Mouse (Mus musculus): ENCODE data around the gene Ints3. TPM values are rescaled to one million over a fixed set of nuclear protein-coding genes. Genes with fewer than 3 reads are reported as not detected.

Gene Ints3
- polyA plus RNA-seq, 1 experiment from 2014 or later = 31.7 TPM

- WGBS = 58% methylated on average over 11 of the region's 11 CpGs
- Histone ChIP-seq H3K4me1 (replicated peaks; ENCODE audit: control insufficient read depth, insufficient read depth, low read length) (peaks cover 27% of the 10 kb centered on the region), H3K9me3 (ENCODE audit: control insufficient read depth, low read length) (no peaks in the 10 kb centered on the region), H3K4me3 (ENCODE audit: low read depth, low read length) (peak overlapping the region; percentile 89), H3K36me3 (ENCODE audit: control insufficient read depth, insufficient read depth, low read length) (0 out of 2 replicates have a peak, but pooled peaks cover 7% of the 10 kb centered on the region), H3K27me3 (replicated peaks; ENCODE audit: control insufficient read depth, insufficient read depth, low read length) (no peaks in the 10 kb centered on the region), H3K4me2 (ENCODE audit: low read length) (peak overlapping the region; percentile 92), H3K27ac (ENCODE audit: low read depth) (peak overlapping the region; percentile 97; the same call in 1 of the 2 replicates), H3K9ac (ENCODE audit: low read length) (peak overlapping the region; percentile 41)
- ATAC-seq (replicated peaks; ENCODE audit: low FRiP score, low TSS enrichment, low read depth) (no peak), DNase-seq (ENCODE audit: low spot score) (no peak)
These were observed 780 bp upstream of the Ints3 start for GRCm38 (mm10) chr3:90434073-90434730.

DNA sequence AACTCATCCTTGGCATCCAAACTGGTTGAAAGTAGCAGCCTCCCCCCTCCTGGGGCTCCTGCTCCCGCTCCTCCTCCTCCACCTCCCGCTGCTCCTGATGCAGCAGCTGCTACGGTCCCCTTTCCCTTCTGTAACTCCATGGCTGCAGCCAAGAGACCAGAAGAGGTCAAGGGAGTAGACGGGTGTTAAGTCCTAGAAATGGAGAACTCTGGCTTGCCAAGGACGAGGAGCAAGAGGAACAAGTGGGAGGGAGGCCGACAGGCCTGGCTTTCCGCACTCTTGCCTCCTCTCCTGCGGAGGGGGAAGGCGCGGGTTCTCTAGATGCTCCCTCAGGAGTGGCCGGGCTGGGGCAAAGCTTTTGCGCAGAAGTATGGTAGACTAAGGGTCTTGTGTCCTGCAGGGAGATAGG lies 607 bp downstream of the Ints3 start:
- Histone ChIP-seq H3K27me3 (replicated peaks; ENCODE audit: control insufficient read depth, insufficient read depth, low read length) (no peaks in the 10 kb centered on the region), H3K36me3 (ENCODE audit: control insufficient read depth, insufficient read depth, low read length) (0 out of 2 replicates have a peak, but pooled peaks cover 11% of the 10 kb centered on the region), H3K4me2 (ENCODE audit: low read length) (peak overlapping the region; percentile 92), H3K4me1 (replicated peaks; ENCODE audit: control insufficient read depth, insufficient read depth, low read length) (peaks cover 27% of the 10 kb centered on the region), H3K4me3 (ENCODE audit: low read depth, low read length) (peak overlapping the region; percentile 89), H3K9me3 (ENCODE audit: control insufficient read depth, low read length) (no peaks in the 10 kb centered on the region), H3K27ac (ENCODE audit: low read depth) (peak overlapping the region; percentile 97), H3K9ac (ENCODE audit: low read length) (peak overlapping the region; percentile 94)
- WGBS = under 1% methylated on average over 12 of the region's 12 CpGs
- DNase-seq (ENCODE audit: low spot score) (no peak), ATAC-seq (replicated peaks; ENCODE audit: low FRiP score, low TSS enrichment, low read depth) (peak; percentile 17)

DNA sequence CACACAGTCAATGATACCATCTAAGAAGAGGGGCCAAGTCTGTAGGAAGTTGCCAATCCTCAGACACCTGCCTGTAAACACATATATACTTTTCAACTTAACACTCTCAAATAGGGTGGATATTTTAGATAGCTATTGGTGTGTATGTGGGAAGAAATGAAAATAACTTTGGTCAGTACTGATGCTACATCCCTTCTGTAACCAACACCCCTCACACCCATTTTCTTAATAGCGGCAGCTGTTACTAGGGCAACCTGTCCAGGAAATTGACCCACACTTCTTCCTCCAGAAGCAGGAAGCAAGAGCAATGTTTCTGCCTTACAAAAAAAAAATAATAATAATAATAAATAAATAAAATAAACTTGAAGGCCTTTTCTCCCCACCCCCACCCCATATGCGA lies 1.1 kb downstream of the Ints3 start:
- Histone ChIP-seq H3K4me3 (ENCODE audit: low read depth, low read length) (peak overlapping the region; percentile 89), H3K36me3 (ENCODE audit: control insufficient read depth, insufficient read depth, low read length) (0 out of 2 replicates have a peak, but pooled peaks cover 11% of the 10 kb centered on the region), H3K27me3 (replicated peaks; ENCODE audit: control insufficient read depth, insufficient read depth, low read length) (no peaks in the 10 kb centered on the region), H3K9ac (ENCODE audit: low read length) (peak overlapping the region; percentile 94), H3K27ac (ENCODE audit: low read depth) (no peak overlapping the region), H3K9me3 (ENCODE audit: control insufficient read depth, low read length) (no peaks in the 10 kb centered on the region), H3K4me1 (replicated peaks; ENCODE audit: control insufficient read depth, insufficient read depth, low read length) (peaks cover 27% of the 10 kb centered on the region), H3K4me2 (ENCODE audit: low read length) (peak overlapping the region; percentile 92)
- no peak for ATAC-seq (replicated peaks; ENCODE audit: low FRiP score, low TSS enrichment, low read depth)
- DNase-seq (ENCODE audit: low spot score) = no peak
- 16% methylated on average over 2 of the region's 2 CpGs for WGBS

GRCm38 (mm10) chr3:90429576-90429975 lies 3.8 kb downstream of the Ints3 start:
- Histone ChIP-seq H3K4me3 (ENCODE audit: low read depth, low read length) (no peak overlapping the region), H3K9ac (ENCODE audit: low read length) (no peak overlapping the region), H3K27ac (ENCODE audit: low read depth) (no peak overlapping the region), H3K36me3 (ENCODE audit: control insufficient read depth, insufficient read depth, low read length) (0 out of 2 replicates have a peak, but pooled peaks cover 11% of the 10 kb centered on the region), H3K27me3 (replicated peaks; ENCODE audit: control insufficient read depth, insufficient read depth, low read length) (no peaks in the 10 kb centered on the region), H3K9me3 (ENCODE audit: control insufficient read depth, low read length) (no peaks in the 10 kb centered on the region), H3K4me1 (replicated peaks; ENCODE audit: control insufficient read depth, insufficient read depth, low read length) (peaks cover 27% of the 10 kb centered on the region), H3K4me2 (ENCODE audit: low read length) (no peak overlapping the region)
- DNase-seq (ENCODE audit: low spot score) (no peak), ATAC-seq (replicated peaks; ENCODE audit: low FRiP score, low TSS enrichment, low read depth) (no peak)
- WGBS = 82% methylated on average over 3 of the region's 3 CpGs

DNA sequence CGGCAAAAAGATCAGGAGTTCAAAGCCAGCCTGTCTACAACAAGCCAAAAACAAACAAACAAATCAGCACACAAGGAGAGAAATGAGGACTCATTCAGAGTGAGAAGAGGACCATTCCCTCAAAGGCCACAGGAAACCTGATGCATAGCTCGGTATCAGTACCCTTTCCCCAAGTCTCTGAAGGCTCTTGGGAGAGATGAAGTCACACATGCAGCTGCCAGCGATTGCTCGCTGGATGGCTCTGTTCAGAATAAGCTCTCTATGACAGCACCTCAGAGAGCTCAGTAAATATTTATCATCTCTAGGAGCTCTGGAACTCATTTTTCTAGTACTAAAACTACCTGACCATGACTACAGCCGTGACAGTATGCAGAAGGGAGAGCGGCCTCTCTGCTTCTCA lies 5.2 kb downstream of the Ints3 start:
- no peak overlapping the region for H3K4me3 ChIP-seq (ENCODE audit: low read depth, low read length)
- ATAC-seq (replicated peaks; ENCODE audit: low FRiP score, low TSS enrichment, low read depth) (no peak), DNase-seq (ENCODE audit: low spot score) (no peak)
- no peaks in the 10 kb centered on the region for H3K9me3 ChIP-seq (ENCODE audit: control insufficient read depth, low read length)
- H3K36me3 ChIP-seq (ENCODE audit: control insufficient read depth, insufficient read depth, low read length) = peaks cover 23% of the 10 kb centered on the region
- H3K27me3 ChIP-seq (replicated peaks; ENCODE audit: control insufficient read depth, insufficient read depth, low read length) = no peaks in the 10 kb centered on the region
- H3K4me2 ChIP-seq (ENCODE audit: low read length) = no peak overlapping the region
- WGBS = 61% methylated on average over 6 of the region's 6 CpGs
- no peak overlapping the region for H3K27ac ChIP-seq (ENCODE audit: low read depth)
- no peak overlapping the region for H3K9ac ChIP-seq (ENCODE audit: low read length)
- H3K4me1 ChIP-seq (replicated peaks; ENCODE audit: control insufficient read depth, insufficient read depth, low read length) = peaks cover 21% of the 10 kb centered on the region

GRCm38 (mm10) chr3:90427574-90427973 lies 5.8 kb downstream of the Ints3 start:
- WGBS = 89% methylated on average over 1 of the region's 1 CpGs
- Histone ChIP-seq H3K27me3 (replicated peaks; ENCODE audit: control insufficient read depth, insufficient read depth, low read length) (no peaks in the 10 kb centered on the region), H3K4me3 (ENCODE audit: low read depth, low read length) (no peak overlapping the region), H3K36me3 (ENCODE audit: control insufficient read depth, insufficient read depth, low read length) (peaks cover 30% of the 10 kb centered on the region), H3K9ac (ENCODE audit: low read length) (no peak overlapping the region), H3K27ac (ENCODE audit: low read depth) (no peak overlapping the region), H3K4me2 (ENCODE audit: low read length) (no peak overlapping the region), H3K4me1 (replicated peaks; ENCODE audit: control insufficient read depth, insufficient read depth, low read length) (peaks cover 21% of the 10 kb centered on the region), H3K9me3 (ENCODE audit: control insufficient read depth, low read length) (no peaks in the 10 kb centered on the region)
- no peak for ATAC-seq (replicated peaks; ENCODE audit: low FRiP score, low TSS enrichment, low read depth)
- DNase-seq (ENCODE audit: low spot score) = no peak

DNA sequence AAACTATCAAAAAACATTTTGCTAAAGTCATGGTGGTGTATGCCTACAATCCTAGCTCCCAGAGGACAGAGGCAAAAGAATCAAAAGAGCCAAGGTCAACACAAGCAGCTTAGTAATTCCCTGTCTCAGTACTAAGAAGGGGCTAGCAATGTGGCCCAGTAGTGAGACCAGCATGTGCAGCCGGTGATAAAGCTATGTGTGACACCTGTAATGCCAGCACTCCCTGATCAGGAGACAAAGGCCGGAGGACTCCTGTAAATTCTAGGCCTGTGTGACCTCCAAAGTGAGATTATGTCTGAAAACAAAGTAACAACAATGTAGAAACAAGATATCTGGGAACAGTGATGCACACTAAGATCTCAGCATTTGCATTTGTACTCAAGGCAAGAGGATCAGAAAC lies 7.9 kb downstream of the Ints3 start:
- Histone ChIP-seq H3K27me3 (replicated peaks; ENCODE audit: control insufficient read depth, insufficient read depth, low read length) (no peaks in the 10 kb centered on the region), H3K9ac (ENCODE audit: low read length) (no peak overlapping the region), H3K27ac (ENCODE audit: low read depth) (no peak overlapping the region), H3K4me1 (replicated peaks; ENCODE audit: control insufficient read depth, insufficient read depth, low read length) (0 out of 2 replicates have a peak, but pooled peaks cover 1% of the 10 kb centered on the region), H3K36me3 (ENCODE audit: control insufficient read depth, insufficient read depth, low read length) (peaks cover 49% of the 10 kb centered on the region), H3K9me3 (ENCODE audit: control insufficient read depth, low read length) (no peaks in the 10 kb centered on the region), H3K4me3 (ENCODE audit: low read depth, low read length) (no peak overlapping the region), H3K4me2 (ENCODE audit: low read length) (no peak overlapping the region)
- ATAC-seq (replicated peaks; ENCODE audit: low FRiP score, low TSS enrichment, low read depth) (no peak), DNase-seq (ENCODE audit: low spot score) (no peak)
- 87% methylated on average over 2 of the region's 2 CpGs for WGBS

DNA sequence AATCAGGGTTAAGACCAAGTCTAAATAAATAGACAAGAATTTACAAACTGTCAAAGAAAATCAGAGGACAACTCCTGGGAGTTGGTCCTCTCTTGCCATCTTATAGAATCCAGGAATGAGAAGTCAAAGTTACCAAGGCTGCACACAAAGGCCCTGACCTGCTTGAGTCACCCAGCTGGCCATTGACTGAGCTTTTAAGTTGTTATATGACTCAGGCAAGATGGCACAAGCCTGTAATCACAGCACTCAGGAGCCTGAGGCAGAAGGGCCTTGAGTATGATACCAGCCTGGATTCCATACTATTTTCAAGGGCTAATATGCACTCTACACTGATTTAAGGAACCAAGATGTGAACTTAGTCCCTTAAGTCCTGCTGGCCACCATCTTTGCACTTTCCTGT lies 9.9 kb downstream of the Ints3 start:
- H3K4me1 ChIP-seq (replicated peaks; ENCODE audit: control insufficient read depth, insufficient read depth, low read length) = no peaks in the 10 kb centered on the region
- H3K36me3 ChIP-seq (ENCODE audit: control insufficient read depth, insufficient read depth, low read length) = peaks cover 56% of the 10 kb centered on the region
- no peaks in the 10 kb centered on the region for H3K27me3 ChIP-seq (replicated peaks; ENCODE audit: control insufficient read depth, insufficient read depth, low read length)
- ATAC-seq (replicated peaks; ENCODE audit: low FRiP score, low TSS enrichment, low read depth) = no peak
- no peak for DNase-seq (ENCODE audit: low spot score)
- H3K4me3 ChIP-seq (ENCODE audit: low read depth, low read length) = no peak overlapping the region
- H3K9ac ChIP-seq (ENCODE audit: low read length) = no peak overlapping the region
- no peaks in the 10 kb centered on the region for H3K9me3 ChIP-seq (ENCODE audit: control insufficient read depth, low read length)
- H3K27ac ChIP-seq (ENCODE audit: low read depth) = no peak overlapping the region
- no peak overlapping the region for H3K4me2 ChIP-seq (ENCODE audit: low read length)

DNA sequence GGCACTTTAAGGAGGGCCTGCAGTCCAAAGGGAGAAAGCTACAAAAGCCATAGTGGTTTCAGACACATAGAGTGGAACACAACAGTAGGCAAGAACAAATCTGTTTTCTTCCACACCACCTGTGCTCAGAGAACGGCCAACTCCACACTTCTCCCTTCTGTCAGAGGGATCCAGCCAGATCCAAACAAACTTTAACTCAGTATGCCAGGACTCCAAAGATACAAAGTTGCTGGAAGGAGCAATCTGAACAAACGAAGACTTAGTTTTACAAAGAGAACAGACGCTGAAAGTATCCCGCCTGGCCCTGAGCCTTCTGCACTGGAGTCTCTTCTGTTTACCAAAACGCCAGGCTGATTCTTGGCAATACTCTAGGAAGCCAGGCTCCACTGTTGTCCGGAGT lies 12.7 kb downstream of the Ints3 start:
- DNase-seq (ENCODE audit: low spot score) (no peak), ATAC-seq (replicated peaks; ENCODE audit: low FRiP score, low TSS enrichment, low read depth) (no peak)
- Histone ChIP-seq H3K9me3 (ENCODE audit: control insufficient read depth, low read length) (no peaks in the 10 kb centered on the region), H3K27ac (ENCODE audit: low read depth) (no peak overlapping the region), H3K9ac (ENCODE audit: low read length) (no peak overlapping the region), H3K36me3 (ENCODE audit: control insufficient read depth, insufficient read depth, low read length) (peaks cover 83% of the 10 kb centered on the region), H3K4me1 (replicated peaks; ENCODE audit: control insufficient read depth, insufficient read depth, low read length) (no peaks in the 10 kb centered on the region), H3K27me3 (replicated peaks; ENCODE audit: control insufficient read depth, insufficient read depth, low read length) (no peaks in the 10 kb centered on the region), H3K4me2 (ENCODE audit: low read length) (no peak overlapping the region), H3K4me3 (ENCODE audit: low read depth, low read length) (no peak overlapping the region)
- 75% methylated on average over 6 of the region's 6 CpGs for WGBS
